Mouse (Mus musculus): Measurements from ENCODE around the gene Fgfrl1. TPM values are rescaled to one million over a fixed set of nuclear protein-coding genes. Genes with fewer than 3 reads are reported as not detected.

The Fgfrl1 gene
- polyA plus RNA-seq, 1 experiment from 2014 or later, result 9.6 TPM

DNA sequence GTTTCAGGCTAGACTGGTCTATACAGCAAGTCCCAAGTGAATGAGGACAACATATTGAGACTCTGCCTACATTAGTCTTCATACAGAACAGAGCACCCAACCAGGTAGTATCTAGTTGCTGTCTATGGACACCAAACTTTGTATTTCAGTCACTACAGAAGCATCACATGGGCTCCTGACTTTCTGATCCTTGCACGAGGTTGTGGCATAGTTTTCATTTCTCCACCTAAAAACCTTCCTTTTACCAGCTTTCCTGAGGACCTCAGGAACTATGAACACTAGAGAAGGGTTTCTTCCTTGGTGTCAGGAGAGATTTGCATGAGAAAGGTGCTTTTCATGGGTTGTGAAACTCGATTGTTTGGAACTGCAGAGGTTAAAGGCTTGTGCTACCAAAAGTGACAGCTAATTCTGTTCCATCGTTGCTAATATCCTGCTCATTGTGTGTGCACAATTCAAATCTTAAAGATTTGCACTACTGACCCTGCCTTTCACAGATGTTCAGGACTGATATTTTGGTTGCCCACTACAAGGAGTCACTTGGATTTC lies 23.7 kb upstream of the Fgfrl1 start:
- Histone ChIP-seq H3K27ac (replicated peaks) (peak overlapping the region; percentile 90), H3K9me3 (replicated peaks) (no peaks in the 10 kb centered on the region), H3K4me1 (replicated peaks) (peaks cover 54% of the 10 kb centered on the region), H3K27me3 (peaks cover 10% of the 10 kb centered on the region), H3K36me3 (replicated peaks) (peaks cover 31% of the 10 kb centered on the region), H3K4me2 (peak overlapping the region; percentile 88), H3K9ac (peak overlapping the region; percentile 74), H3K4me3 (replicated peaks) (peak overlapping the region; percentile 68)
- ATAC-seq (ENCODE audit: insufficient read depth), result no peak
- WGBS (ENCODE audit: insufficient replicate concordance), result 10% methylated on average over 3 of the region's 3 CpGs

DNA sequence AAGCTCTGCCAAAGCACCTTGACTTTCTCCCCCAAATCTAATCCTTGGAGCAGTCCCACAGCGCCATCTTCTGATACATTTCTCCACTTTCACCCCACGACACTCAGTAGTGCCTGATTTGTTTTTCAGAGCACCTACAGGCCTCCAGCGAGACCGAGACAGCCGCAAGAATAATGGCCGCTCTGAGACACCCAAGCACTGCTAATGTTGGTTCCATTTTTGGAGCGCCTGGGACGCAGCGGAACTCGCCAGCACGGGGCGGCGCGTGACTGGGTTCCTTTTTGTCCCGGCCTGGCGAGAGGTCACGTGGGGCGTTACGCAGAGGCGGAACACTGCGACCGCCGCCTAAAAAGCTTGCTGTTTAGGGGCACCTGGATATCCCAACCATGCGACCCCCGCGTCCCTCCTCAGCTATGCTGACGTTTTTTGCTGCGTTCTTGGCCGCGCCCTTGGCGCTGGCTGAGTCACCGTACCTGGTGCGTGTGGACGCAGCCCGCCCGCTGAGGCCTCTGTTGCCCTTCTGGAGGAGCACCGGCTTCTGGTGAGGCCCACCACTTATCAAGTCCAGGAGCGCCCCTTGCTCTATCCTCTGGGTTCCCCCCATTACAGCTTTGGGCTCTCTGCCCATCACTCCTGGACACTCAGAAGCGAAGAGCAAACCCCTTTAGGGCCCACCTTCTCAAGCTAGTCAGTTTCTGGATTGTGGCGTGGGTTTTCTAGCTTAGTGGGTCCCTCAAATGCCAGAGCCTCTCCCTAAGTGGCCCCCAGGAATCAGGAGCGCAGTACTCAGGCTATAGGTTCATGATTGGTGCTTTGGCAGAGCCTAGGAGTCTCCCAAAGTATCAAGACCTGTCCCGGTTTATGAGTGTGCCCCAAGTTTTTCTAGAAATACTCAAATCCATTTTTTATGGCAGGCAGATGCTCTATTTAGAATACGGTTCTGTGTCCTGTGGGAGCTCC lies 22.9 kb upstream of the Fgfrl1 start, which contains the start of gene Dgkq:
Gene Dgkq (minus strand): TSS at position 696 of the 960 bp plus-strand sequence.
- Histone ChIP-seq H3K4me2 (peak within 1 kb of the TSS; percentile 88), H3K4me1 (replicated peaks) (peaks cover 61% of the 10 kb centered on the region), H3K36me3 (replicated peaks) (peaks cover 35% of the 10 kb centered on the region), H3K9me3 (replicated peaks) (no peaks in the 10 kb centered on the region), H3K27ac (replicated peaks) (peak within 1 kb of the TSS; percentile 90), H3K9ac (peak within 1 kb of the TSS; percentile 74), H3K4me3 (replicated peaks) (peak within 1 kb of the TSS; percentile 68), H3K27me3 (peaks cover 8% of the 10 kb centered on the region)
- ATAC-seq (ENCODE audit: insufficient read depth), result peak; percentile 78
- whole genome bisulfite sequencing (ENCODE audit: insufficient replicate concordance), result 4% methylated on average over 43 of the region's 43 CpGs

DNA sequence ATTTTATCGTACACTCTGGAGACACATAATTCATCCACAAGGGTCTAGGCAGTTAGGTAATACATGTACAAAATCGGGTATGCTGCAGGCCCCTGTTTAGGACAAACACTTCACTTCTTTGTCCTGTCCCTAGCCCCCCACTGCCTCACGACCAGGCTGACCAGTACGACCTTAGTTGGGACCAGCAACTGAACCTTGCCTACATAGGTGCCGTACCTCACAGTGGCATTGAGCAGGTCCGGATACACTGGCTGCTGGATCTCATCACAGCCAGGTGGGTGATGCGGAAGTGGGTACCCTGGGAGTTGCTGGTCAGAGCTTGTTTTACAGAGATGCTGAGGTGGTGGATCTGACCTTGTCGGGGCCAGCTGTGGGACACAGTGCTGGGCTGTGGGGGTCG lies 22.2 kb upstream of the Fgfrl1 start:
- H3K9ac ChIP-seq, result peak overlapping the region; percentile 74; the same call in 1 of the 2 replicates

DNA sequence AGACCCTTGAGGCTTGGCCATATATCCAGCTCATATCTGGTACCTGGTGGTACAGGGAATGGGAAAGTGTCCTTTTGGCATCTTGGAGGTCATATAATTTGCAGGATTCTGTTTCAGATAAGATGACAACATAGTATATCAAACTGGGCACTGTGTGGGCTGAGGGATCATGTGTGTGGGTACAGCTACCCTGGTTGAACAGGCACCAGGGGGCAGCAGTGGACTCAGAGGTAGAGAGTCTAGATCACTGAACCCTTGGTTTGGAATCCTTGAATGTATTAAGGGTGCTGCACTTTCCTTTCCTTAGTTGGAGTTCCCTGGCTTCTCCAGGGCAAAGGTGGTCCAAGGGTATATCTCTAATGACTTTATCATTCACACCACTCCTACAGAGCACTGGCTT lies 21.4 kb upstream of the Fgfrl1 start:
- H3K27me3 ChIP-seq, result no peaks in the 10 kb centered on the region
- H3K4me3 ChIP-seq (replicated peaks), result no peak overlapping the region
- peaks cover 76% of the 10 kb centered on the region for H3K4me1 ChIP-seq (replicated peaks)
- peaks cover 35% of the 10 kb centered on the region for H3K36me3 ChIP-seq (replicated peaks)
- ATAC-seq (ENCODE audit: insufficient read depth), result no peak
- no peak overlapping the region for H3K9ac ChIP-seq
- 0 out of 2 replicates have a peak overlapping the region, but pooled peaks have one; percentile 88 for H3K4me2 ChIP-seq
- H3K27ac ChIP-seq (replicated peaks), result peak overlapping the region; percentile 90; the same call in 1 of the 2 replicates
- H3K9me3 ChIP-seq (replicated peaks), result no peaks in the 10 kb centered on the region

More for the DNA sequence above, 22.2 kb upstream of the Fgfrl1 start:
- peaks cover 68% of the 10 kb centered on the region for H3K4me1 ChIP-seq (replicated peaks)
- H3K4me3 ChIP-seq (replicated peaks), result peak overlapping the region; percentile 68
- peak overlapping the region; percentile 88 for H3K4me2 ChIP-seq
- 62% methylated on average over 9 of the region's 9 CpGs for WGBS (ENCODE audit: insufficient replicate concordance)
- no peaks in the 10 kb centered on the region for H3K9me3 ChIP-seq (replicated peaks)
- H3K27ac ChIP-seq (replicated peaks), result peak overlapping the region; percentile 90
- H3K27me3 ChIP-seq, result peaks cover 2% of the 10 kb centered on the region; the same call in 1 of the 2 replicates
- no peak for ATAC-seq (ENCODE audit: insufficient read depth)
- peaks cover 35% of the 10 kb centered on the region for H3K36me3 ChIP-seq (replicated peaks)

DNA sequence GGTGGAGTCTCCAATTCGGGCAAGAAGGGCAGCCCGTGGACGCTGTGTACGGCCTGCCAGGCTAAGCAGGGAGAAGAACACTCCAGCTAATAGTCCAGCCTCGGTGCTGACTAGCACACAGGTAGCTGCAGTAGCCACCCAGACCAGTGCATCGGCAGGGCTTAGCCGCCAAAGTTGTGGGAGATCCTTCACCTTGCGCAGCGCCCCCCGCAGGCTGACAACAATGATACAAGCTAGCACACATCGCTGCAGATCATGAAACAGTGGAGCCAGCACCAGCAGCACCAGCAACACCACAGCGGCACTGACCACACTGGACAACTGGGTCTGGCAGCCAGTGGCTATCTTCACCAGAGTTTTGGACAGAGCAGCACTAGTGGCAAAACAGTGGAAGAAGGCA lies 20.4 kb upstream of the Fgfrl1 start:
- Histone ChIP-seq H3K27me3 (no peaks in the 10 kb centered on the region), H3K36me3 (replicated peaks) (peaks cover 35% of the 10 kb centered on the region), H3K4me3 (replicated peaks) (no peak overlapping the region), H3K27ac (replicated peaks) (peak overlapping the region; percentile 92; the same call in 1 of the 2 replicates), H3K9ac (no peak overlapping the region), H3K4me2 (no peak overlapping the region), H3K4me1 (replicated peaks) (peaks cover 86% of the 10 kb centered on the region), H3K9me3 (replicated peaks) (no peaks in the 10 kb centered on the region)
- no peak for ATAC-seq (ENCODE audit: insufficient read depth)
- WGBS (ENCODE audit: insufficient replicate concordance), result 87% methylated on average over 12 of the region's 12 CpGs

DNA sequence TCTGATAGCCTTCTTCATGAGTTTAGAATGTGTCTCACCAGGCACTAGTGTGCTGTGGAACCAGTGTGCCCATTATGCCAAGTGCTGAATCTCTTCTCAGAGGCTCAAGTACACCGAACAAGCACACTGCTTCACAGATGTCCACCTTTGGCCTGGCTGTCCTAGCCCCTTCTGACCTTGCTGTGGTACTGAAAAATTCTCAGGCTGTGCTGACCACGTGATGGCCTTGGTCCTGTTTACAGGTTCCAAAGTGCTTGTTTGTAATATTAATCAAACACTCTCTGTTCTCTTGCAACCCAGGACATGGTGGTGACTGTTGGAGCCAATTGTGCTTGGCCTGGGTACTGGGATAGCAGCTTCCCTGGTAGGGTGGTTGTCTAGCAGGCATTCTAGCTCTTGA lies 17.6 kb upstream of the Fgfrl1 start:
- Histone ChIP-seq H3K9me3 (replicated peaks) (no peaks in the 10 kb centered on the region), H3K36me3 (replicated peaks) (peaks cover 35% of the 10 kb centered on the region), H3K4me1 (replicated peaks) (peaks cover 98% of the 10 kb centered on the region), H3K4me2 (peak overlapping the region; percentile 73), H3K9ac (peak overlapping the region; percentile 66), H3K27ac (replicated peaks) (peak overlapping the region; percentile 92), H3K4me3 (replicated peaks) (peak overlapping the region; percentile 56), H3K27me3 (no peaks in the 10 kb centered on the region)
- WGBS (ENCODE audit: insufficient replicate concordance), result 41% methylated on average over 2 of the region's 2 CpGs
- ATAC-seq (ENCODE audit: insufficient read depth), result peak; percentile 14

DNA sequence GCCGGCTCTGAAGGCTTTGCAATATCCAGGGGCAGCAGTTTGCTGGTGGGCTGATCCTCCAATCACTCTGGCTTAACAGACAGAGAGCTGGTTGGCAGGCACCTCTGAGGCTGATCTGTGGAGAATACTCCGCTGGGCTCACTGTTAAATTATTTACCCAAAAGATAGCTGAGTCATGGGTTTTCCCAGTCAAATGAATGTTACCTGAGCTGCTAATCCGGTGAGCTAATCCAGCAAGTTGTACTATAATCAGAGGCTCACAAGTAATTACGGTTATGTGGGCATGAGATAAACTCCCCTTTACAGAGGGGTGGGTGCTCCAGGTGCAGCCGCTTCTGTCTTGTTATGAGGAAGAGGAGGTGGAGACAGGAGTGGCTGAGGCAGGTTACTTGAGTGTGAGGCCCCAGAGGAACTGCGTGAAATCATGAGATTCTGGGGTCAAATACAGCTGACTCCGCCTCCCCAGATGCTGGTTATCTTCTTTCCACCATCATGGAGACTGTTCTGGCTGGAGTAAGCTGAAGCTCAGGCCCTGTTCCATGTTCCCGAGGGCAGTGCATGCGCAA lies 16.8 kb upstream of the Fgfrl1 start, which contains the start of gene Slc26a1:
Gene Slc26a1 (minus strand): TSS at position 319 of the 566 bp plus-strand sequence.
- Histone ChIP-seq H3K9me3 (replicated peaks) (no peaks in the 10 kb centered on the region), H3K27me3 (no peaks in the 10 kb centered on the region), H3K27ac (replicated peaks) (peak within 1 kb of the TSS; percentile 92), H3K9ac (peak within 1 kb of the TSS; percentile 66), H3K4me2 (peak within 1 kb of the TSS; percentile 73), H3K4me1 (replicated peaks) (peaks cover 94% of the 10 kb centered on the region), H3K4me3 (replicated peaks) (peak within 1 kb of the TSS; percentile 56), H3K36me3 (replicated peaks) (peaks cover 35% of the 10 kb centered on the region)
- 18% methylated on average over 9 of the region's 9 CpGs for WGBS (ENCODE audit: insufficient replicate concordance)
- peak; percentile 45 for ATAC-seq (ENCODE audit: insufficient read depth)

DNA sequence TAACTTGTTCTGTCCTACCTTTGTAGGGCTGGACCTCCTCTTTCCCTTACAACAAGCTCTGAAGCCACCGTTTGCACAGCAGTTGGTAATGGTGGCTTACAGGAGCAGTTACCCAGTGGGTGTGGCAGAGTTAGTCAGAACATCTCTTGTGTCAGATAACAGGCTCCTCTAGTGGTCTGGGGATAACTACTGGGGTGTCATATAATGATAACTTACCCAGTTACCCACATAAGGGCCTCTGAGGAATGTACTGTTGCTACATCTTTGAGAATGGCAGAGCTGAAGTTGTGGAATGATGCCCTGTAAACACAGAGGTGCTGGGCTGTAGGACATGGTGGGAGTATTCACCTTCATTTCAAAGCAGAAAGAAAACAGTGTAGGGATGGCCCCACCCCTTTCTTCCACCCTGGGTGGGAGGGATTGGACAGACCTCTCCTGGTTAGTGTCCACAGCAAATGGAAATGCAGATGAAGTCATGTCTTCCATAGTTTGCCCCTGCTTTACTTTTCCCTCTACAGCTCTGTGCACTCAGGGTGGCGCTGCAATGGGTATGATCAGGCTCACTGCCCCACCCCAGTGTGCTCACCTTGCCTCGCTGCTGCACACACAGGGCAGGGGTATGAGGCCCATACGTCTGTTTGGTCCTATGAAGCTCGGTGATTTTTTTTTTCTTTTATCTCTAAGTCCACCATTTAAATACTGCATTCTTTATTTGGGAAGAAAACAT lies 15.2 kb upstream of the Fgfrl1 start:
- no peaks in the 10 kb centered on the region for H3K27me3 ChIP-seq
- H3K27ac ChIP-seq (replicated peaks), result peak overlapping the region; percentile 92
- H3K4me3 ChIP-seq (replicated peaks), result peak overlapping the region; percentile 56
- H3K9ac ChIP-seq, result peak overlapping the region; percentile 58
- peak overlapping the region; percentile 73 for H3K4me2 ChIP-seq
- WGBS (ENCODE audit: insufficient replicate concordance), result 8% methylated on average over 5 of the region's 5 CpGs
- peaks cover 78% of the 10 kb centered on the region for H3K4me1 ChIP-seq (replicated peaks)
- peak; percentile 77 for ATAC-seq (ENCODE audit: insufficient read depth)
- peaks cover 20% of the 10 kb centered on the region for H3K36me3 ChIP-seq (replicated peaks)
- H3K9me3 ChIP-seq (replicated peaks), result no peaks in the 10 kb centered on the region

DNA sequence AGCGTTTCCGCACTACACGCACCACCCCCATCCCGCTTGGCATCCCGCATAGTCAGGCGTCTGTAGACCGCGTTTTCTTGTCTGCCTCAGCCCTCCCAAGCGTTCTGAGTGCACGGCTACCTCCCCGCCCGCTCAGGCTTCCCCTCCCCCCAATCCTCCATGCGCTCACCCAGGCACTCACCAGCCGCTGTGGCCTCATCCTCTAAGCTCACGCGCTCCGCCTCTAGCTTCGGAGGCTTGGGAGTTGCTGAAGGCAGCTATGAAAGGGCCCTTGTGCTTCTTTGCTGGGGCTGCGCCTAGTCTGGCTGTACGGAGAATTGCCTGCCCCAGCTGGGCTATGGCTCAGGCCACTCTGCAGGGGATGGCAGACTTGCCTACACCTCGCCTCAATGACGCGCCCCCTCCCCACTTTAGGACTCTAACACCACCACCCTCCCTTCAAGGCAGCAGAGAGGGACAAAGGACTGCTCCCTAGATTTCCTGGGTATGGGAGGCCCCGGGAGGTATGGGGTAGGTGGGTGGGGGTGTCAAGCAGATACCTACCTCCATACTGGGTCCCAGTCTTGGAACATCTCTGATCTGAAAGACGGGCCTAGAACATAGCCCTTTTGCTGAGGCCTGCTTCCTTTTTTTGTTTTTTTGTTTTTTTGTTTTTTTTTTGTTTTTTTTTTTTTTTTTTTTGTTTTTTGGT lies 14.4 kb upstream of the Fgfrl1 start:
- H3K4me1 ChIP-seq (replicated peaks), result peaks cover 70% of the 10 kb centered on the region

DNA sequence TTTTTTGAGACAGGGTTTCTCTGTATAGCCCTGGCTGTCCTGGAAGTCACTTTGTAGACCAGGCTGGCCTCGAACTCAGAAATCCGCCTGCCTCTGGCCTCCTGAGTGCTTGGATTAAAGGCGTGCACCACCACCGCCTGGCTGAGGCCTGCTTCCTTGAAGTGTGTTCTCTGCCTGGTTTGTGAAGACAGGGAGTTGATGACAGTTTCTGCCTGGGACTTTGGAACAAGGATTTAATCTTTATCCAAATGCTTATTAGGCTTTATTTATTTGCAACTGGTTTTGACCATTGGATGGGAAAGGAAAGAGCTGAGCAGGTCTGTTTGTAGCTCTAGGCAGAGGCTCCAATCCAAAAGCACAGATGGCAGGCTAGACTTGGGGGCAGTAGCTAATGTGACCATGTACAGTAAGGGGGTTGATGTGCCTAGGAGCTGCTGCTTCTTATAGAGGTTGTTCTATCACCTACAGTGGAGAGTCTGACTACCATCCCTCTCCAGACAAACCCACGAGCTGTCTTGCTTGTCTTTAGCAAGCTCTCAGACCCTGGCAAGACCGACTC lies 13.8 kb upstream of the Fgfrl1 start:
- no peak for ATAC-seq (ENCODE audit: insufficient read depth)
- H3K9ac ChIP-seq, result no peak overlapping the region
- no peaks in the 10 kb centered on the region for H3K9me3 ChIP-seq (replicated peaks)
- peak overlapping the region; percentile 92 for H3K27ac ChIP-seq (replicated peaks)
- H3K4me2 ChIP-seq, result no peak overlapping the region
- 64% methylated on average over 6 of the region's 6 CpGs for WGBS (ENCODE audit: insufficient replicate concordance)
- peaks cover 64% of the 10 kb centered on the region for H3K4me1 ChIP-seq (replicated peaks)
- peaks cover 5% of the 10 kb centered on the region for H3K36me3 ChIP-seq (replicated peaks)
- no peaks in the 10 kb centered on the region for H3K27me3 ChIP-seq
- H3K4me3 ChIP-seq (replicated peaks), result no peak overlapping the region

More for the DNA sequence above, 14.4 kb upstream of the Fgfrl1 start:
- Histone ChIP-seq H3K9ac (peak overlapping the region; percentile 58), H3K27ac (replicated peaks) (peak overlapping the region; percentile 92), H3K27me3 (no peaks in the 10 kb centered on the region), H3K4me2 (peak overlapping the region; percentile 73), H3K36me3 (replicated peaks) (peaks cover 12% of the 10 kb centered on the region), H3K9me3 (replicated peaks) (no peaks in the 10 kb centered on the region), H3K4me3 (replicated peaks) (peak overlapping the region; percentile 56)
- ATAC-seq (ENCODE audit: insufficient read depth), result peak; percentile 40
- WGBS (ENCODE audit: insufficient replicate concordance), result 11% methylated on average over 25 of the region's 25 CpGs
